Mouse (Mus musculus) left cerebral cortex, postnatal 14 days (tissue): Measurements from ENCODE around the gene Tbccd1. TPM values are rescaled to one million over a fixed set of nuclear protein-coding genes. Genes with fewer than 3 reads are reported as not detected.

Experiments used
- DNase-seq, 2 experiments: peaks; one replicate each; pipeline ENCODE4 v3.0.0; 2021 to 2022; ENCODE audit warnings: low spot score in 2 of 2, mixed read lengths in 1 of 2
- intact Hi-C: fragments of 180-260 bp; cut with DNase I; formaldehyde crosslinking; loops from one replicate; pipeline ENCODE4 v1.15.1; 2025
- total RNA-seq, 2 experiments: library from RNA; stranded (reverse); gene quantifications; 2 replicates each; pipeline ENCODE4 v1.2.3; 2021

The Tbccd1 gene
- total RNA-seq, 2 experiments from 2014 or later = 12.1 to 15.4 TPM

DNA sequence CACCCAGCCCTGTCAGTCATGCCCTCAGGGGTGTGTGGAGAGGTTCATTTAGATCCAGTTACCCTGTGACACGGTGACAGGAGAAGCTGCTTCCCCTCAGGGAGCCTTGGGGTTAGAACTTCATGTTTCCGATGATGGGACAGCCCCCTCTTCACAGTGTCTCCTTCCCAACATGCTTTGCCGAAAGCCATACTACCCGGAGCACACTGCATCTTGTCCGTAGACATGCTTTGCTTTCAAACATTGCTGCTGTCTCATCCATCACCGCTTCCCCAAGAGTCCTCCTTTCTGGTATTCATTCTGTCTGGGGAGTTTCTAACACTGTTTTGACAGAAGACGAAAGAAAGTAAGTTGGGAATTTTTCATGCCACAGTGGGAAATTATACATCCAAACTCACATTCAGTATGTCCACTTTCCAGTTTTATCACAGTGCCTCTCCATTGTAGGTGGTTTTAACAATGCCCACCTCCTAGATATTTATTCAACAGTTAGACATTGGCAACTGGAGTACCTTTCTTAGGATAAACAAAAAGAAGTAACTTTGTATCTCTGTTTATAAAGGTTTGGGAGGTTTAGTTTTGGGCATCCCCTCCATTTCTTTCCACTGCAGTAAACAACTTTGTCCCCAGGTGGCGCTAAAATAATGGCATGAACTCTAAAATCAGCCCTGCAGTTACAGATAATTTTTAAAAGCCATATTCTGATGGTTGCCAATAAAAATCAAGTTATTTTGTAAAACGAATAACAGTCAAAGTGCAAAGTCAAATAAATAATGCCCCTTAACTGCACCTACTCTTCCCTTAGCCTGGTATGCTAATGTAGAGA is 19.0 kb upstream of the Tbccd1 start:
- intact Hi-C loops = loop anchor here (1.0 to 10.0 kb wide), 4 partner anchors 76 to 260 kb away; partner anchors contain the start of gene Hrg
- DNase-seq = peak; percentile 7 to 61

GRCm38 (mm10) chr16:22873369-22873768 is 15.9 kb upstream of the Tbccd1 start:
- no peak for DNase-seq
- intact Hi-C loops = loop anchor here (10.0 kb wide), 1 partner anchor 241 kb away; no protein-coding TSS in a partner anchor

- intact Hi-C loops = loop anchor here (10.0 kb wide), 1 partner anchor 242 kb away; no protein-coding TSS in a partner anchor
- no peak for DNase-seq
Observed at GRCm38 (mm10) chr16:22872397-22872796, 14.9 kb upstream of the Tbccd1 start.

DNA sequence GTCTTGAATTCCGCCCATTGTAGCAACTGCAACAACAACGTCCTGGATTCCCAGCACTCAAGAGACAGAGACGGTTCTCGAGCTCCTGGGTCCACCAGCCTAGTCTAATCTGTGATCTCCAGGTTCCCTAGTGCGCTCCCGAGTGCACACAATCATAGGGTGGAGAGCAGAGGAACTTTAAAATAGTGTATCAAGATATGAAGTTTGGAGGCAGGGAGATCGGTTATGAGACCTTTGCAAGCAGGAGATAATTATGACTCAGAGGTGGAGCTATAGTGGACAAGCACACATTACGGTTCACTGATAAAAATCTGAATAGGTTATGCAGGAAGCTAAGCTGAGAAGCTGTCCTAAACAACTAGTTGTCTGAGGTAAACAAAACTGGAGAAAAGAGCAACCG is 696 bp downstream of the Tbccd1 start:
- DNase-seq = no peak
- intact Hi-C loops = no loop called here

DNA sequence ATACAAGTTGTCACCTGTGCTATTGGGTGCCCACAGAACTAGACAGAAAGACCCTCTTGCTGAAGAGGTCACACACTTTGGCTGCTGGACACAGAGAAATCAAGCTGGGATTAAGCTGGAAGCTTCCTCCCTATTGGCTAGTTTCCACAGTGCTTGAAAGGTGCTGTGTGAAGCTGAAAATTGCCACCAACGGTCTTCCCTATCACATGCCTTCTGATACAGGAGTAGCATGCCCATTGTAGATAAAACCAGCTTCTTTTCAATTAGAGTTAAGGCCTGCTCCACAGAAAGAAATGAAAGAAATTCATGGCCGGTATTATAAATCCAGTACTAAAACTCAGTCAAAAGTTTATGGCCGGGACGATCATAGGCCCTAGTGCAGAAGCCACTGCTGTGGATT is 4.8 kb downstream of the Tbccd1 start:
- intact Hi-C loops = no loop called here

GRCm38 (mm10) chr16:22848331-22848730 is 9.1 kb downstream of the Tbccd1 start:
- no peak for DNase-seq
- intact Hi-C loops = no loop called here

More for the DNA sequence above, 4.8 kb downstream of the Tbccd1 start:
- DNase-seq = no peak

- DNase-seq = no peak
- intact Hi-C loops = no loop called here
Observed at GRCm38 (mm10) chr16:22847686-22848085, 9.8 kb downstream of the Tbccd1 start.

GRCm38 (mm10) chr16:22845481-22845880 is 12.0 kb downstream of the Tbccd1 start:
- intact Hi-C loops = no loop called here
- DNase-seq = no peak

- no peak for DNase-seq
- intact Hi-C loops = no loop called here
Observed at GRCm38 (mm10) chr16:22844834-22845233, 12.6 kb downstream of the Tbccd1 start.

DNA sequence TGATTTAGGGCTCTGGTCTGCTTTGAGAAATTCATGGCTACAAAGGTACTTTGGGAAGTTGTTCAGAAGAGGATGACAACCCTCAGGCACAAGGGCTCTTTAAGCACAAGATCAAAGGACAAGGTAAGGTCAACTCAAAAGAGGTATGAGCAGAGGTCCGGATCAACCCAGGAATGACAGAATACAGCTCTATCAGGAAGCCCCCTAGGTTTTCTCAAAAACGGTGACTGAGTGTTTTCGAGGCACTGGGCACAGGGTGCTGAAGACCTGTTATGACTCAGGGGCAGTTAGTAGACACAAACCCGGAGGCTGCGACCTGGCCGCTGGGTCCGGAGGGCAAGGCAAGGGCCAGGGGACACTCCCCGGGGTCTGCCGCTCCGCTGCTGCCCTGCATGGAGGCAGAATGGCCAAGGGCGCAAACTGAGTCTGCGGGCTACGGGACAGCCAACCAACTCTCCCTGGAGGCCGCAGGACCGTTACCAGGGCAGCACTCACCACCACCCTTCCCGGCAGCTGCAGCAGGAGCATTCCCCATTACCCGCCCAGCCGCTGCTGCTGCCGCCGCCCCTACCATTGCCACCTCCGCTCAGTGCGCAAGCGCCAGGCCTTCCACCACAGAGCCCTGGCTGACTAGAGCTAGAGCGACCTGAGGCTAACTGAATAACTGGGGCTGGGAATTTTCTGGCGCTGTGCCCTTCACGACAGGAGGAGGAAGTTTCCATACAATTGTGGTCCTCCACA is 13.2 kb downstream of the Tbccd1 start:
- DNase-seq = peak; percentile 67 to 79
- intact Hi-C loops = no loop called here

- intact Hi-C loops = no loop called here
- no peak for DNase-seq
Observed at GRCm38 (mm10) chr16:22842871-22843270, 14.6 kb downstream of the Tbccd1 start.

GRCm38 (mm10) chr16:22839146-22839857 is 18.2 kb downstream of the Tbccd1 start:
- no peak for DNase-seq
- intact Hi-C loops = no loop called here

- DNase-seq = no peak
- intact Hi-C loops = no loop called here
Observed at GRCm38 (mm10) chr16:22832932-22833525, 24.4 kb downstream of the Tbccd1 start.

- DNase-seq = peak; percentile 70 to 73
- intact Hi-C loops = no loop called here
Observed at GRCm38 (mm10) chr16:22820731-22821130, 36.7 kb downstream of the Tbccd1 start.

DNA sequence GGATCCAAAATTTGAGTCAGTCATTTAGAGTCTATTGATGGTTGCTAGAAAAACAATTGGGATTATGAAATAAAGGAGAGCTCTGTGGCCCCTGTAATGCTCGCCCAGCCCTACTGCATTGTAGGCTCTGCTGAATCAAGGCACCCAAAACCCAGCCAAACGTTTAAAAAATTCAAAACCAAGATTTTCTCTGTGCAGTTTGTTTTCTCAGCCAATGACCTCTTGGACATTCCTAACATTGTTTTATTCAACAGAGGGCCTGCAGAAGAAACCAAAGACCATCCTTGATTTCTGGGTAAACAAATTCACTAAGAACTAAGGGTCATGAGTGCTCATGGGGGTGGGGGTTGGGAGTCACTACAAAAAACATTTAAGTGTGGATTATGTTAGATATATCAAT is 46.0 kb downstream of the Tbccd1 start, which contains the start of gene Crygs:
Gene Crygs, minus strand, starts transcription at position 101 of the 400 bp plus-strand sequence.
- no peak for DNase-seq
- intact Hi-C loops = no loop called here

DNA sequence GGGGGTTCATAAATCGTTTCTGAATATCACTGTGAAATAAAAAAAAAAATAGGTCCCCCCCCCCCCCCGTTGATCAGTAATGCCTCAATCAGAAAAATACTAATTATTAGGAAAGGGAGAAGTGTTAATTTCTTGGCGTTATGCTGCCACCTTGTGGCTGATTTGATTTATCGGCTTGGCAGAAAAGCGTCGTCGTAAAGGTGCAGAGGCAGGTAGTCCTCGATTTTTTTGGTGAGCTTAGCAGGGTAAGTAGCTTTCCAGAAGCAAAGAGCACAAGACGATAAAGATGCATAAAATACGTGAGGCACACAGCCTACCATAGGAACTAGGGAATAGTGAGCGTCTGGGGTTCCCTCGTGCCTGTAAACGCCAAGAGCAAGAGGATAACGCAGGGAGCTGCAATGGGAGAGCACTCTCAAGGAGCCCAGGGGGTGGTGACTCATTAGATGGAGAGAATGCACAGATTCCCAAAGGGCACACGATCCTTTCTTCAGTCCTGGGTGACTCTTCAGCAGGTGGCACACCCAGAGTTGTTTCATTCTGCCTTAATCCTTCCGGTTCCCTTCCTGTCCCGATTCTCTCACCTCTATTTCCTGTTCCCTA is 49.9 kb downstream of the Tbccd1 start:
- intact Hi-C loops = loop anchor here (2.0 to 5.0 kb wide), 3 partner anchors 225 to 505 kb away; no protein-coding TSS in a partner anchor
- DNase-seq = peak; percentile 33 to 71

GRCm38 (mm10) chr16:22802786-22803185 is 54.7 kb downstream of the Tbccd1 start:
- intact Hi-C loops = no loop called here
- no peak for DNase-seq

- intact Hi-C loops = no loop called here
- DNase-seq = no peak
Observed at GRCm38 (mm10) chr16:22800849-22801109, 56.7 kb downstream of the Tbccd1 start.
